Mouse (Mus musculus): ENCODE measurements at regions not wholly inside any gene's neighbourhood (a gene's known extent, or its start where the extent isn't known, plus 50 kb on each side); places are given as distances from the start of the nearest gene placed in this dataset.

- no peak for DNase-seq (ENCODE audit: extremely low spot score)
These were observed 237.6 kb upstream of the Pabpc6 start for GRCm38 (mm10) chr17:9907077-9907476.

GRCm38 (mm10) chr17:9905501-9906462 lies 236.3 kb upstream of the Pabpc6 start:
- DNase-seq (ENCODE audit: extremely low spot score) = peak; percentile 86

- DNase-seq (ENCODE audit: extremely low spot score) = peak; percentile 51
These were observed 235.0 kb upstream of the Pabpc6 start for GRCm38 (mm10) chr17:9904525-9904991.

- DNase-seq (ENCODE audit: extremely low spot score) = no peak
These were observed 233.8 kb upstream of the Pabpc6 start for GRCm38 (mm10) chr17:9903313-9903712.

GRCm38 (mm10) chr17:9896964-9897363 lies 227.4 kb upstream of the Pabpc6 start:
- no peak for DNase-seq (ENCODE audit: extremely low spot score)

- DNase-seq (ENCODE audit: extremely low spot score) = no peak
These were observed 226.2 kb upstream of the Pabpc6 start for GRCm38 (mm10) chr17:9895686-9896082.

- peak; percentile 32 for DNase-seq (ENCODE audit: extremely low spot score)
These were observed 225.5 kb upstream of the Pabpc6 start for GRCm38 (mm10) chr17:9894828-9895685.

- DNase-seq (ENCODE audit: extremely low spot score) = peak; percentile 64
These were observed 224.4 kb upstream of the Pabpc6 start for GRCm38 (mm10) chr17:9893966-9894365.

GRCm38 (mm10) chr17:9892776-9893175 lies 223.3 kb upstream of the Pabpc6 start:
- DNase-seq (ENCODE audit: extremely low spot score) = peak; percentile 33

- no peak for DNase-seq (ENCODE audit: extremely low spot score)
These were observed 222.6 kb upstream of the Pabpc6 start for GRCm38 (mm10) chr17:9892141-9892540.

- no peak for DNase-seq (ENCODE audit: extremely low spot score)
These were observed 219.0 kb upstream of the Pabpc6 start for GRCm38 (mm10) chr17:9888494-9888893.

GRCm38 (mm10) chr17:9885110-9885509 lies 215.6 kb upstream of the Pabpc6 start:
- DNase-seq (ENCODE audit: extremely low spot score) = no peak

GRCm38 (mm10) chr17:9882639-9883226 lies 213.2 kb upstream of the Pabpc6 start:
- no peak for DNase-seq (ENCODE audit: extremely low spot score)

- no peak for DNase-seq (ENCODE audit: extremely low spot score)
These were observed 210.2 kb upstream of the Pabpc6 start for GRCm38 (mm10) chr17:9879556-9880206.

- no peak for DNase-seq (ENCODE audit: extremely low spot score)
These were observed 204.2 kb upstream of the Pabpc6 start for GRCm38 (mm10) chr17:9873695-9874094.

GRCm38 (mm10) chr17:9870237-9870636 lies 200.7 kb upstream of the Pabpc6 start:
- DNase-seq (ENCODE audit: extremely low spot score) = no peak

GRCm38 (mm10) chr17:9868747-9869281 lies 199.3 kb upstream of the Pabpc6 start:
- no peak for DNase-seq (ENCODE audit: extremely low spot score)

GRCm38 (mm10) chr17:9864254-9864653 lies 194.7 kb upstream of the Pabpc6 start:
- no peak for DNase-seq (ENCODE audit: extremely low spot score)

GRCm38 (mm10) chr17:9861923-9862854 lies 192.7 kb upstream of the Pabpc6 start:
- DNase-seq (ENCODE audit: extremely low spot score) = no peak

GRCm38 (mm10) chr17:9861346-9861745 lies 191.8 kb upstream of the Pabpc6 start:
- no peak for DNase-seq (ENCODE audit: extremely low spot score)
